Mouse (Mus musculus) A20 (cell line): ENCODE measurements around the gene Prkci.

Source experiments
- DNase-seq: peaks from one replicate; pipeline ENCODE4 v3.0.0-alpha.2; 2011; ENCODE audit warnings: low read depth, low spot score

Prkci gene

DNA sequence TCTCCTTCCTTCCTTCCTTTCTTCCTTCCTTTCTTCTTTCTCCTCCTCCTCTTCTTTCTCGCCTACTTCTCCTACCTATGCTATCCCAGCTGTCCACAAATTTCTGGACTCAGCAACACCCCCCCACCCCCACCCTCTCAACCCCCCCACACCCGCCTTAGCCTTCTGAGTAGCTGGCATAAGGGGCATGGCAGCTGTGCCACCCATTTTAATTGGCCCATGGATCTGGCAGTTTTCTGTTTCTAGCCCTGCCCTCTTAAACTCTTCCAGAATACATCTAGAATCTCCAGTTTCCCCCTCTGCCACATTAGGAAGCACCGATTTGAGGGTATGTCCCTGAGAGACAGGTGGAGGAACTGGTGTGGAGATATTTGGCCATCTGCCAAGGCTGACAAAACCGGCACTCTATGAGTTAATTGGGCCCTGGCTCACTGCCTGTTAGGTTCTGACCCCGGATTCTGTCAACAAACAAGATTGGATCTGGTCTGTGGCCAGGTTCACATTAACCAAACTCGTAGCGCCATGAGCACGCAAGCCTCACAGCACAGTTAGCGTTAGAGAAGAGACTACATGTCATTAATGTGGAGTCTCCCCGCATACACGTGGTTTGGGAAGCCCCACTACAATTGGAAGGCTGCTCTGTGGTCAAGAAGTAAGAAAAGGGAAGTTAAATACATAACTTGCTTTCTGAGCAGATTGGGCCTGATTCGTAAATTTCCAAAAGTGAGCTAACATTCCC is 88.1 kb downstream of the Prkci start:
- DNase-seq = peak; percentile 87

DNA sequence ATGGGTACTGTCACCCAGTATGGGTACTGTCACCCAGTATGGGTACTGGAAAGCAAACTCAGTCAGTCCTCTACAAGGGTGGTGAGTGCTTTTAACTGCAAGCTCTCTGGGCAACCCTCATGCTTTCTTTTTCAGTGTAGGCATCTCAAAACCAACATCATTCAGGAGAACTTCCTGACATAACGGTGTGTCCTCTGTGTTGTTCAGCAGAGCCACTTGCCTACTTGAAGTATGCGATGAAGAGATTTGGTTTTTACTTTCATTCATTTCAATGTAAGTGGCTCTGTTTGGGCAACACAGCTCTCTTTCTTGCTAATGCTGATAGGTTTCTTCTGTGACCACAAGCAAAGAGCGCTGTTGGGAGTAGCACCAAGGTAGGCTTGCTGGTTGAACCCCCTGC is 89.5 kb downstream of the Prkci start:
- DNase-seq = no peak

DNA sequence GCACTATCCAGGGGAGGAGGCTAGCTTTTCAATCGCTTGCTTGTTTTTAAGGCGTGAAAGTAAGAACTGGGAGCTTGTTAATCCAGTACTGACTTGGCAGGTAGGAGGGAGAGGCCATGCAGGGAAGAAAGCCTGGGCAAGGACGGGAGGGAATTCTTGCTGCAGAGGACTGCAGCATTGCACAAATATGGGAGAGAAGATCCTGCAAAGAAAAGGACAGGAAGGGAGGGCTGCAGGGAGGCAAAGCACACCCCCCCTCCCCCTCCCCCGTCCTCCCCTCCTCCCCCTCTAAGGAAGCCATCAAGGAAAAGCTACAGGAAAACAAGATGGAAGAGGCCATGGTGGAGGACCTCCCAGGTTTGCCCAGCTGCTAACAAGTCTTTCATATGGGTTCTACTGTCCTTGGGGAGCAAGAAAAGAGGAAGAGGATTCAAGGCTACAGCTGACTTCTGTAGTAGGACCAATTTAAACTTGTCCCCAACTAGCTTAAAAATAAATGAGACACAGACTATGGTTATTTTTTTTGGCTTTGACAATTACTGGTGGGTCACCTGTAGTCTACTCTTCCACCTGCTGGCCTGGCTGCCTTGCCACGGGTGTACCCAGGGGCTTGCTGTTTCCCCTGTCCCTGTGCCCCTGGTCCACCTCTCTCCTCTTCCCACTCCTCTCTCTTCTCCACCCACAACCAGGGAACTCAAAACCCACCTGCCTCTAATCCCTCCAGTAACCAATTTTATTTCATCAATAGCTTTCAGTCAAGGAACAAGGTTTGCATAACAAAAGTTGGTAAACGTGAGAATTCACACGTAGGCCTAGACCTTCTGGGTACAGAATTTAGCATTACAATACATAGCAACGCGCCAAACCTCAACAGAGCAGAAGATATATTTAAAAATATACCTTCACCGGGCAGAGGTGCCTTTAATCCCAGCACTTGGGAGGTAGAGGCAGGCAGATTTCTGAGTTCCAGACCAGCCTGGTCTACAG is 93.5 kb downstream of the Prkci start:
- peak; percentile 41 for DNase-seq

DNA sequence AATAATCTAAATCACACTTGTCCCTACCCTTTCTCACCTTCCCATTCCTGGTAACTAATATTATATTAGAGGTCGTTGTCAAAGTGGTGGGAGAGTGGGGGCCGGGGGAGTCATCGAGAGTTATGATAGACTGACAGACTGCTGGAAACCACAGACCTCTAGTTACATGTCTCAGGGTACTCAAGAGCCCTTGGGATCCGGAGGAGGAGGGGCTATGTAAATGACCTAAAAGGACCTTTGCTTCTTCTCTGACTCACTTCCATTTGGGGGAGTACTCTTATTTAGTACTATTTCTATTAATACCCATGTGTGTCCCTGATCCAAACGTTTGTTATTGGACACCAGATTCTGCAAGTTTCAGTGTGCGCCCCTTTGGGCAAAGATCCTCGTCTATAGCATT is 94.4 kb downstream of the Prkci start:
- DNase-seq = no peak

DNA sequence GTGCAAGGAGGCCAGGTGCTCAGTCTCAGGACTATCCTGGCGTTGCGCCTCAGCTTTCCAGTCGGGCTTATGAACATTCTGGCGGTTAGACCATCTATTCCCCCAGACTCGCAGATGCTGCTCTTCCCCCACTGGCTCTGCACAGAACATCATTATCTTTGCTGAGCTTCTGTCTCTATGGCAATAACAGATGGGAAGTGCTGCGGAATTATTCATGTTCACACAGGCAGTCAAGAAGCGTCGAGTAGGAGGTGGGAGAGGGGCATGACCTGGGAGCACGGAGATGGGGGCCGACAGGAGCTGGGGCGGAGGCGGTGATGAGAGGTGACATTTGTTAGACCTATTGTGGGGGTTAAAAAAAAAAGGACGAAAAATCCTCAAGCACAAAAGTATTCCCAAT is 97.6 kb downstream of the Prkci start:
- no peak for DNase-seq

DNA sequence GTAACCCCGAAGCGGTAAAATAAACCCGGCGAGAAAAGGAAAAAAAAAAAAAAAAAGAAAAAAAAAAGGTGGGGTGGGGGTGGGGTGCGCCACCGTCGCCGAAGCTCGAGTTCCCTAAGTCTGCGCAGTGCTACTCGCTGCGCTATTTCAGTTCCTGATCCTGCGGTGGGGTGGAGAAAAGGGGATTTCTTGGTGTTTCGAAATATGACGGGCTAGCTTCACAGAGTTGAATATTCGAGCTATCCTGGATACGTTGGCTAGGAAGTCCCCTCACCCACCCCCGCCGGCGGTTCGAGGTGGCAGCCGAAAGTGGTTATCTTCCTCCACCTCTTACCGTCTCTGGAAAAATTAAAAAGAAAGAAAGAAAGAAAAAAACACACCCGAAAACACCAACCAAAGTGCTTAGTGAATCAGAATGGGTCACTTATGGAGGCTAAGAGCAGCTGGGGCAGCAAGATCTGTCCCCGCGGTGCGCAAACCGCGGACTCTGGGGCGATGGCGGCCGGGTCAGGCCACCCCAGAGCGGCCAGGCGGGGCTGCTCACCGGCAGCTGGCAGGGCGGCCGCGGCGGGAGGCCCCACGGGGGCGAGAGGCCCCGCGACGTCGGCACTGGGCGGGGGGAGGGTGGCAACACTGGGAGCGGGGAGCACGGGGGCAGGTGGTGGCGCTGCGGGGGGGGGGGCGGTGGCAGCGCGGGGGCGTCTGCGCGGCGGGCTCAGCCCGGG is 98.2 kb downstream of the Prkci start:
- DNase-seq = peak; percentile 90

DNA sequence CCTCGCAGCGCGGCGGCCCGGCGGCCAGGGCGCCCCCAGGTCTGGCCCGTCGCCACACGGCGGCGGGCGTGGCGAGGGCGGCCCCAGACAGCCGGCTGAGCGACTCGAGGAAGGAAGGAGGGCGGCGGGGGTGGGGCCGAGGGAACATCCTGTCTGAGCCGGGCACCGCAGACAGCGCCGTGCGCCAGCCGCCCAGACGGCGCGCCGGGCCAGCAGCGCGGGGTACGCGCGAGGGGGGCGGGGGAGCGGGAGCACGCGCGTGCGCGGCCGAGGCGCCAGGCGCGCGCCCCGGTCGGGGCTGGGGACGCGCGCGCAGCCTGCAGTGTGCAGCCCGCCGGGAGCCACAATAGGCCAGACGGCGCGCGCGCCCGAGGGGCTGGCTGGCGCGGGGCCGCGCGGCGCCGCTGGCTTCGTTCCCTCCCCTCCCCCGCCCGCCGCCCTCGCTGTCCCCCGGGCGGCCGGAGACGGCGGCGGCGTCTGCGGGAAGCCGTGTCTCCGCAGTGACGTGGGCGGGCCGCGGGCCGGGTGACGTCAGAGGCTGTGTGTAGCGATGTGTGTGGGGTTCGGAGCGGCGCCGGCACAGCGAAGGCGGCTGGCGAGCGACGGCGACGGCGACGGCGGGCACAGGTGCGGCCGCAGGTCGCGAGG is 99.1 kb downstream of the Prkci start, which contains the start of gene Skil:
Gene Skil (plus strand): TSS at position 528 of the 648 bp plus-strand sequence.
- DNase-seq = peak; percentile 95

DNA sequence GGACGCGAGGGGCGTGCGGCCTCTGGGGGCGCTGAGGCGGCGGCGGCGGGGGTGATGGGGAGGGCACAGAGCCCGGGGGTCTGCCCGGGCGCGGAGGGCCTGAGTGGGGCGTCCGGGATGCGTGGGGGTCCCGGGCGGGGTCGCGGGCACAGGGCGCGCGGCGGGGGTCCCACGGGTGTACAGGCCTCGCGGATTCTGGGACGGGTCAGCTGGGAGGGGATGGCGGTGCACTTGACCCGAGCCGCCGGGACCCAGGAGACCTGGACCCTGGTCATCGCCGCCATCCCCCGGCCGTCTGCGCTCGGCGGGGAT is 99.6 kb downstream of the Prkci start:
- no peak for DNase-seq

DNA sequence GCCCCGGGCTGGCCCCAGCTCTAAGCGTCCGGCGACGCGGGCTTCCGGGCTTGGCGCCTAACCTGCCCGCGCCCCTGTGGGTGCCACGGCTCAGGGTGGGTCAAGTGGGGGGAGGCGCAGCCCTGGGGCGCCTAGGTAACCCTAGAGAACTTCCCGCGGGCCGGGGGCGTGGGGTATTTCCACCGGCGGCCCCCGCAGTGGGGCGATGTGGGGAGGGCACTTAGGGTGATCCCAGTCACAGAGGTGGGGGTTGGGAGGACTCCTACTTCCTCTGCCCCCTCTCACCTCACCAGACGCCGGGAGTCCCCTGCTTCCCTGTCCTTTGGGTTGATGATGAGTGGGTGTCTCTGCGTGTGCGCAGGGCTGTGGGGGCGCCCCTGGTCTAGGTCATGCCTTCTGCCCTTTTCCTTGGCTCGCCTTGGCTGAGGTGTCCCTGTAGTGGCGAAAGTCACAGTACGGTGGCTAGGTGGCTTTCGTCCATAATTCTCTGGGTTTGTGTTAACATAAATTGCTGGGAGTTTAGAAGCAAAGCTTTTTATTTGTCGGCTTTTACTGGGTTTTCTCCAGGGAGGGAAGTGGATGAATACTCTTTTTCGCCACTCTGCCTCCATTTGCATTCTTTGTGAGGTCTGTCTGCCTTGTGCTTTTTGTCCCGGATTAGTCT is 100.1 kb downstream of the Prkci start:
- peak; percentile 81 for DNase-seq

DNA sequence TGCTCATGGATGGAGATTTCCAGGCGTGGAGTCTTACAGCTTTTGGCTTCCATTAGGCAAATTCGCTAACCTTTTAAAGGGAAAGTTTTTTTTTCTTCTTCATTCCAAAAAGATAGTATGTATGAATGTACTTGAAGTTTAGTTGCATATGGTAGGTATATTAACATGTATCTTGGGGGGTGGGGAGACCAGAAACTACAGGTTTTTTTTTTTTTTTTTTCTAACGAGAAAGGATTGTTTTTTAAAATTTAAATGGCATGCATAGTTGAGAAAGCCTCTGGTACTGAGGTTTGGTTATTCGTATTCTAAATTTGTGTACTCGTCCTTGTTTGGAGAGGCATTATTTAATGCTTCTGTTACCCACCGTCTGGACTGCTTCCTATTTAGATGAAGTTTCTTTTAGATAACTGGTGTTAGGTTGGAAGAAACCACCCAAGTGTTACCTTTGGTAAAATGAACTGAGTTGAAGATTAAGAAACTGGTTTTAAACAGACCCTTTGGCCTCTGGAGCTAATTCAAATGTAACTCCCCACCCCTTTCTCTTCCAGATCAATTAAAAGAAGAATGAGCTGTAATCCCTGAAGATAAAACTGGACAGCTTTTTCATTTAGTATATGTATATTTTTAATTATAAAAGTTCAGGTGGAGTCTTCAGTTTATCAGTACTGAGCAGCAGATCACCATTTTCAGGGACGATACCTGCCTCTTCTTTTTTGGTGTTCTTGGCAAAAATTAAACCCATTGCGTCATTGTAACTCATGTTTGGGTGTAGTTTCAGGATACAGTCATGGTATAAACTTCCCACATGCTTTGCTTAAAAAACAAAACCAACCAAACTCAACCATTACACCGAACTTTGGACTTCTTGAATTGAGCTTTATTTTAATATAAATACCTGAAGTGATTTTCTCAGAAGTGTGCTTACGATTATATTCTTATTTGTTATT is 100.9 kb downstream of the Prkci start:
- no peak for DNase-seq

DNA sequence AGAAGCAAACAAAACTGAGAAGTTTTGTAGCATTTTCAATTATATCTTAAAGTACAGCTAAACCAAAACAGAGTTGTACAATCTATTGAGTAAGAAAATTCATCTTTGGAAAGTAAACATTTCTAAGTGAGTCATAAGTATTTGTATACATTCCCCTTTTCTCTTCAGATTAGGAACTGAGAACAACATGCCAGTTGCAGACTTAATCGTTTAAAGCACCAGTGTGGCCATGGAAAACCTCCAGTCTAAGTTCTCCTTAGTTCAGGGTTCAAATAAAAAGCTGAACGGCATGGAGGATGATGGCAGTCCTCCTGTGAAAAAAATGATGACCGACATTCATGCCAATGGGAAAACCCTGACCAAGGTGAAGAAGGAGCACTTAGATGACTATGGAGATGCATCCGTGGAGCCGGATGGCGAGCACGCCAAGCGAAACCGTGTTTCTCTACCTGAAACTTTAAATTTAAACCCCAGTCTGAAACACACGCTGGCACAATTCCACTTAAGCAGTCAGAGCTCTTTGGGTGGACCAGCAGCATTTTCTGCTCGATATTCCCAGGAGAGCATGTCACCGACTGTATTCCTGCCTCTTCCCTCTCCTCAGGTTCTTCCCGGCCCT is 101.7 kb downstream of the Prkci start:
- no peak for DNase-seq

DNA sequence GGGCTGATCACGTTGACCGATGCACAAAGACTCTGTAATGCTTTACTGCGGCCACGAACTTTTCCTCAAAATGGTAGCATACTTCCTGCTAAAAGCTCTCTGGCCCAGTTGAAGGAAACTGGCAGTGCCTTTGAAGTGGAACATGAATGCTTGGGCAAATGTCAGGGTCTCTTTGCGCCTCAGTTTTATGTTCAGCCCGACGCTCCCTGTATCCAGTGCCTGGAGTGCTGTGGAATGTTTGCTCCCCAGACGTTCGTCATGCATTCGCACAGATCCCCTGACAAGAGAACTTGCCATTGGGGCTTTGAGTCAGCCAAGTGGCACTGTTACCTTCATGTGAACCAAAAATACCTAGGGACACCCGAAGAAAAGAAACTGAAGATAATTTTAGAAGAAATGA is 102.4 kb downstream of the Prkci start:
- DNase-seq = no peak

DNA sequence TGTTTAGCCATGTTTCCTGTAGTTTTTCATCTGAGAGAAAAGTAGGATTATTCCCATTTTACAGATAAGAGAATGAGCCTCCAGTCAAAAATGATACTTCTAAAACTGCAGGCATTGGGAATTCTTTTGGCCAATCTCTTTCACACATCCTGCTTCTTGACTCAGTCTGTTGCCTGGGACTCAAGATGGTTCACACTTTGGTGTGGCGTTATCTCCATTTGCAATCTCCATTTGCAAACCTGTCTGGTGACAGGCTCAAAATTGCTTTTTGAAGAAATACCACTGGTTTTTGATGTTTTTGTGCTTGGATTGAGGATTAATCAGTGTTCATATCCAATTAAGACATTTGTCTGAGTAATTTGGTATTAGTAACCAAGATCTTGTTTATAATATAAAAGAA is 103.0 kb downstream of the Prkci start:
- DNase-seq = no peak

DNA sequence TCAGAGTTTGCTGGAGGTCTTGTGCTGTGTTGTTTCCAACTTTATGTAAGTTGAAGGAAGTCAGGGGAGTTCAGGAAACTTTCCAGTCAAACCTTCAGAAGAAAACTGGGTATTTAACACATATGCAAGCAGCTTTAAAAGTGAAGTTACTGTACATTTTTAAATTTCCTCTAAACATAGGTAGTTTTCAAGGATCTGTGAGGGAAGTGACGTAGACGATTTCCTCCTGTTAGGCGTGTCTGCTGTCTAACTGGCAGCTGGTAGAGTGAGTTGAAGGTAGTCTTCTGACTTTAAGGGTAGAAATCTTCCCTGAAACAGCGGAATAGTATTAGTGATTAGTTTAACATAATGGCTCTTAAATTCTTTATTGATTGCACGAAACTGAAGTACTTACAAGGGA is 104.5 kb downstream of the Prkci start:
- DNase-seq = no peak

DNA sequence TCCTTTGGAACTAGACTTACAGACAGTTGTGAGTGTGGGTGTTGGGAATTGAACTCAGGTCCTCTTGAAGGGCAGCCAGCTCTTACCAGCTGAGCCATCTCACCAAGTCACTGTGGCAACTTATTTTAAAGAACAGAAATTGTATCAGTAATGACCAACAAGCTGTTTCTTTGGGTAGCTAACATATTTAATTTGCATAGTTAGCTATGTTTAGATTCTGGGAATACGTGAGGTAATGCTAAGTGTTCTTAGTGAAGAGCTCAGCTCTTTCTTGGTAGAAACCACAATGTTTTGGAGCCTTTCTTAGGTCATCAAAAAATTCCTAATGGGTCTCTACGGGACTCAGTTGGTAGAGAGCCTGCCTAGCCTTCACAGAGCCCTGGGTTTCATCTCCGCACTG is 105.3 kb downstream of the Prkci start:
- DNase-seq = no peak
